Mouse (Mus musculus) hindbrain, embryonic 16.5 days (tissue): ENCODE results near the gene Socs3. TPM values are rescaled to one million over a fixed set of nuclear protein-coding genes. Genes with fewer than 3 reads are reported as not detected.

Source experiments
- ATAC-seq: fragments of 200-750 bp; cut with Nextera tagmentation; 2 replicates; pipeline ENCODE4 v1.8.0; 2017; ENCODE audit warnings: moderate TSS enrichment, moderate library complexity
- H3K27ac ChIP-seq: fragments of 300-500 bp; sonication (generic); 2 replicates; pipeline ENCODE4 v1.5.1; 2014; ENCODE audit warnings: low read depth, mild to moderate bottlenecking, control low read depth, low read length, moderate library complexity
- H3K27me3 ChIP-seq: fragments of 300-500 bp; sonication (generic); replicated peaks from 2 replicates; pipeline ENCODE4 v1.6.1; 2014; ENCODE audit warnings: low read length; ENCODE audit not compliant: control insufficient read depth, insufficient read depth
- H3K36me3 ChIP-seq: fragments of 300-500 bp; sonication (generic); 2 replicates; pipeline ENCODE4 v1.6.1; 2014; ENCODE audit warnings: mild to moderate bottlenecking, low read length, moderate library complexity, mixed read lengths; ENCODE audit not compliant: control insufficient read depth, insufficient read depth
- H3K4me1 ChIP-seq: fragments of 300-500 bp; sonication (generic); 2 replicates; pipeline ENCODE4 v1.6.1; 2014; ENCODE audit warnings: low read depth, low read length; ENCODE audit not compliant: control insufficient read depth, insufficient read depth
- H3K4me2 ChIP-seq: fragments of 300-500 bp; sonication (generic); 2 replicates; pipeline ENCODE4 v1.6.1; 2014; ENCODE audit warnings: mild to moderate bottlenecking, low read length, control low read depth, moderate library complexity
- H3K4me3 ChIP-seq: fragments of 300-500 bp; sonication (generic); 2 replicates; pipeline ENCODE4 v1.5.1; 2014; ENCODE audit warnings: mild to moderate bottlenecking, low read length, control low read depth, moderate library complexity
- H3K9ac ChIP-seq: fragments of 300-500 bp; sonication (generic); 2 replicates; pipeline ENCODE4 v1.6.1; 2014; ENCODE audit warnings: low read depth, mild to moderate bottlenecking, control low read depth, low read length, moderate library complexity
- H3K9me3 ChIP-seq: fragments of 300-500 bp; sonication (generic); 2 replicates; pipeline ENCODE4 v1.6.1; 2014; ENCODE audit warnings: mild to moderate bottlenecking, low read length, moderate library complexity; ENCODE audit not compliant: control insufficient read depth
- WGBS: fragments of 180-500 bp; shearing (Covaris S2); extraction: QIAGEN DNeasy Blood & Tissue Kit; methylation state at CpG from one replicate; pipeline ENCODE4 v1.1.7; 2014; 5-methylcytosine and 5-hydroxymethylcytosine counted together
- polyA plus RNA-seq: library from polyadenylated mRNA; unstranded; fragments of >200 nt; fragmentation: Nextera tagmentation; extraction: Ambion mirVana; gene quantifications from 2 replicates; pipeline ENCODE4 v1.2.1, GENCODE M21; 2015

Gene Socs3
- polyA plus RNA-seq, 1 experiment from 2014 or later, result 7.5 TPM

DNA sequence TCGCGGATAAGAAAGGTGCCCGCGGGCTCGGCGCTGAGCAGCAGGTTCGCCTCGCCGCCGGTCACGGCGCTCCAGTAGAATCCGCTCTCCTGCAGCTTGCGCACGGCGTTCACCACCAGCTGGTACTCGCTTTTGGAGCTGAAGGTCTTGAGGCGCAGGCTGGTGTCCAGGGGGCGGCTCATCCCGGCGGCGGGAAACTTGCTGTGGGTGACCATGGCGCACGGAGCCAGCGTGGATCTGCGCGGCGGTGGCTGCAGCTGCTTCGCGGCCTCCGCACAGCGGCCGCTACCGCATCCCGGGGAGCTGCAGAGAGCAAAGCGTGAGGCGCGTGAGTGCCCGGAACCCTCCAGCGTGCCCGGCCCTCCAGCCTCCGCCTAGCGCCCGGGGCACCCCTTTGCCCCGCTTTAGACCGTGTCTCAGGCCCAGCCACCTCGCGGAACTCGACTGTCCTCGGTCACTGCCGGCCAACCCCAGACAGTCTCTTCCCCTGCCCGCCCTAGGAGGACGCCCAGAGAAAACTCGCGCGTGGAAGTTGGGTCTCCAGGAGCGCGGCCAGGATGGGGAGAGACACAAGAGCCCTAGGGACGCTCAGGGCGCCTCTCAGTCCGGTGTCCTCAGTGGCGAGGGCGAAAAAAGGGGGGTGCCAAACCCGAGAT lies 1.7 kb downstream of the Socs3 start:
- H3K27me3 ChIP-seq, result peaks cover 7% of the 10 kb centered on the region; the same call in 1 of the 2 replicates
- peak overlapping the region; percentile 52 for H3K4me3 ChIP-seq
- peak overlapping the region; percentile 90 for H3K4me2 ChIP-seq
- WGBS, result under 1% methylated on average over 54 of the region's 64 CpGs
- peak overlapping the region; percentile 30; the same call in 1 of the 2 replicates for H3K27ac ChIP-seq
- ATAC-seq, result no peak
- H3K36me3 ChIP-seq, result no peaks in the 10 kb centered on the region
- H3K9me3 ChIP-seq, result no peaks in the 10 kb centered on the region
- peak overlapping the region; percentile 71 for H3K9ac ChIP-seq
- H3K4me1 ChIP-seq, result peaks cover 50% of the 10 kb centered on the region

DNA sequence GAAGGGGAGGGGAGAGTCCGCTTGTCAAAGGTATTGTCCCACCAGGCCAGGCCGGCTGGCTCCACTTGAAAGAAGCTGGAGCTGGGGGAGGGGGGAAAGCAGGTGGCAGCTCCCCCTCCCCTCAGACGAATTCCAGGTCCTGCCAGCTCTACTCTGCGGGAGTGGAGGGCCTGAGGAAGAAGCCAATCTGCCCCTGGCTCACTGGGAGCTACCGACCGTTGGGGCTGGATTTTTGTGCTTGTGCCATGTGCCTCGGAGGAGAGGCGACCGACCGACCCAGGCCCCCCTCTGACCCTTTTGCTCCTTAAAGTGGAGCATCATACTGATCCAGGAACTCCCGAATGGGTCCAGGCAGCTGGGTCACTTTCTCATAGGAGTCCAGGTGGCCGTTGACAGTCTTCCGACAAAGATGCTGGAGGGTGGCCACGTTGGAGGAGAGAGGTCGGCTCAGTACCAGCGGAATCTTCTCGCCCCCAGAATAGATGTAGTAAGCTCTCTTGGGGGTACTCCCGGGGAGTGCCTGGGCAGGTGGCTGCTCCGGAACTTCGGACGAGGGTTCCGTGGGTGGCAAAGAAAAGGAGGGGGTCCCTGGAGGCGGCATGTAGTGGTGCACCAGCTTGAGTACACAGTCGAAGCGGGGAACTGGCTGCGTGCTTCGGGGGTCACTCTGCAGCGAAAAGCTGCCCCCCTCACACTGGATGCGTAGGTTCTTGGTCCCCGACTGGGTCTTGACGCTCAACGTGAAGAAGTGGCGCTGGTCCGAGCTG lies 2.4 kb downstream of the Socs3 start:
- Histone ChIP-seq H3K9ac (peak overlapping the region; percentile 71), H3K36me3 (no peaks in the 10 kb centered on the region), H3K27ac (peak overlapping the region; percentile 30; the same call in 1 of the 2 replicates), H3K27me3 (0 out of 2 replicates have a peak, but pooled peaks cover 2% of the 10 kb centered on the region), H3K4me2 (peak overlapping the region; percentile 90), H3K4me3 (peak overlapping the region; percentile 52), H3K4me1 (peaks cover 57% of the 10 kb centered on the region), H3K9me3 (no peaks in the 10 kb centered on the region)
- no peak for ATAC-seq
- WGBS, result 5% methylated on average over 34 of the region's 34 CpGs

DNA sequence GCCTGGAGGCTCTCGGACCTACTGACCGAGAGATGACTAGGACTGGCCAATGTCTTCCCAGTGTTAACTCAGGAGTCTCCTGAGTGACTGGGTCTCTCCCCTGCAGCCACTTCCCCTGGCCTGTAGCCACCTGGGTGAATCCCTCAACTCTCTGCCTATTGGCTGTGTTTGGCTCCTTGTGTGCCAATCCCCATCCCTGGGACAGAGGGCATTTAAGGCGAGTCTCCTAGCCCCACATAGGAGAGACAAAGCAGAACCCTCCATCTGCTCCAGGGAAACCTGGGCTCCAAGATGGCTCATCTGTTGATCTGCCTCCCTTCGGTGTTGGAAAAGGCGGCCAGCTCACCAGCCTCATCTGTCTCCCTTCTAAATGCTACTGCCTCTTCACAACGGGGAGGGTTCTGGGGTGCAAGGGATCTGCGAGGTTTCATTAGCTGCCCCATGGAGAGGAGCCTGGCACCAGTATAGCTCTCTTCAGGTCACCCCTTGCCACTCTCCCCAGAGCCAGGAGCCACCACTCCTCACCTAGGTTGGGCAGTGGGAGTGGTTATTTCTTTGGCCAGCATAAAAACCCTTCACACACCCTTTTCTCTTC lies 3.2 kb downstream of the Socs3 start:
- no peaks in the 10 kb centered on the region for H3K9me3 ChIP-seq
- peak overlapping the region; percentile 90 for H3K4me2 ChIP-seq
- peaks cover 64% of the 10 kb centered on the region for H3K4me1 ChIP-seq
- H3K27ac ChIP-seq, result no peak overlapping the region; the same call in 1 of the 2 replicates
- H3K27me3 ChIP-seq, result 0 out of 2 replicates have a peak, but pooled peaks cover 2% of the 10 kb centered on the region
- H3K4me3 ChIP-seq, result peak overlapping the region; percentile 52
- no peak for ATAC-seq
- WGBS, result 40% methylated on average over 7 of the region's 7 CpGs
- H3K9ac ChIP-seq, result no peak overlapping the region; the same call in none of the 2 replicates
- H3K36me3 ChIP-seq, result no peaks in the 10 kb centered on the region

DNA sequence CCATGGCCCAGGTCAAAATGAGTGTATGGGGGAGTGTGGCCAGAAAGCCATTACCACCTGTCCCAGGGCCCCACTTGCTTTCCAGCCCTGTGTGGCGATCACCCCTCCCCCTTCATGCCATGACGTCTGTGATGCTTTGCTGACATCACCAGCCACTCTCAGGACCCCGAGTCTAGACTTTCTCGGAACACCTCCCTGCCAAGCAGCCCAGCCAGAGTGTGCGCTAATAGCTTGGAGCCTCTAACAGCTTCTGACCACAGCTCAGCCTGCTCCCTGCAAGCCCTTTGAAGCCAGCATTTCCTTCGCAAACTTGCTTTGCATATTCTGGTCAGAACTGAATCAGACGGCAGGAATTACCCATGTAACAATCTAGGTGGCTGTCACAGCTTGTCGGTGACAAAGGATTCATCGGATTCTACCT lies 4.3 kb downstream of the Socs3 start:
- Histone ChIP-seq H3K9me3 (no peaks in the 10 kb centered on the region), H3K9ac (peak overlapping the region; percentile 26; the same call in 1 of the 2 replicates), H3K27me3 (0 out of 2 replicates have a peak, but pooled peaks cover 2% of the 10 kb centered on the region), H3K4me3 (no peak overlapping the region), H3K27ac (no peak overlapping the region), H3K36me3 (no peaks in the 10 kb centered on the region), H3K4me1 (peaks cover 64% of the 10 kb centered on the region), H3K4me2 (peak overlapping the region; percentile 4; the same call in 1 of the 2 replicates)
- no peak for ATAC-seq
- 24% methylated on average over 9 of the region's 9 CpGs for WGBS

DNA sequence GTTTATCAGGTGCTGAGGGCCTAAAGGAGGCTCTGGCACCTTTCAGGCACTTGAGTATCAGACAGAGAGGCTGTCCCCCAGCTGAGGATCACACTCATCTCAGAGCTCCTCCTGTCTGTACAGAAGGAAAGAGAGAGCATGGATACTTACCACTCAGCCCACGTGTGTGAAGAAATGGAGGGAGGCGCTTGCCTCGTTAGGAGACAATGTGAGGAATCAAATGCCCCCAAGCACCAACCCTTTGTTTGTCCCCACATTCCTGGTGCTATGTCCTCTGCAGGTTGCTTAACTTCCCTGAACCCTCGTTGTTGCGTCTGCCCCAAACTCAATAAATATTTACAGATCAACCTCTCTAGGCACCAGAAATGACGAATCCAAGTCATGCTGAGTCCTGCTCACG lies 4.8 kb downstream of the Socs3 start:
- H3K9me3 ChIP-seq, result no peaks in the 10 kb centered on the region
- peaks cover 64% of the 10 kb centered on the region for H3K4me1 ChIP-seq
- WGBS, result 33% methylated on average over 7 of the region's 7 CpGs
- H3K9ac ChIP-seq, result no peak overlapping the region
- no peak overlapping the region for H3K4me3 ChIP-seq
- no peak overlapping the region for H3K4me2 ChIP-seq
- ATAC-seq, result no peak
- 0 out of 2 replicates have a peak, but pooled peaks cover 2% of the 10 kb centered on the region for H3K27me3 ChIP-seq
- no peaks in the 10 kb centered on the region for H3K36me3 ChIP-seq
- no peak overlapping the region for H3K27ac ChIP-seq

DNA sequence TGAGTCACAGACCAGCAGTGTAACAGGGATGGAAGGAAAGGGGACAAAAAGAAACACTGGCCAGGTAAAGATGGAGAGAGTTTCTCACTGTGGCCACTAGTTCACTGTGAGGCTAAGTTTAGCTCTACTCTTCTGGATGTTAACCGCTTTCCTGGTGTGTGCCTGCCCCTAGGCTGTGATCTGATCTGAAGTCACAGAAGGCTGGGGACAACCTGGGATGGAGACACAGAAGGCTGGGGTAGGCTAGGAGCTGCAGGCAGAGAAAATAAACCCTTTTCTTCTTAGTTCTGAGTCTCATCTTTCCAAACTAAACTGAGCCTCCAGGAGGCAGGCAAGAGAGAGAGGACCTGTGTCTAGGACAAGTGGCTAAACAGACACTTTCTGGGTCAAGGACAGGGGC lies 5.6 kb downstream of the Socs3 start:
- Histone ChIP-seq H3K4me3 (no peak overlapping the region), H3K4me2 (no peak overlapping the region; the same call in 1 of the 2 replicates), H3K27me3 (0 out of 2 replicates have a peak, but pooled peaks cover 2% of the 10 kb centered on the region), H3K9me3 (no peaks in the 10 kb centered on the region), H3K4me1 (peaks cover 60% of the 10 kb centered on the region), H3K27ac (peak overlapping the region; percentile 5; the same call in 1 of the 2 replicates), H3K9ac (no peak overlapping the region), H3K36me3 (no peaks in the 10 kb centered on the region)
- no peak for ATAC-seq
- WGBS, result 25% methylated on average over 1 of the region's 1 CpGs

DNA sequence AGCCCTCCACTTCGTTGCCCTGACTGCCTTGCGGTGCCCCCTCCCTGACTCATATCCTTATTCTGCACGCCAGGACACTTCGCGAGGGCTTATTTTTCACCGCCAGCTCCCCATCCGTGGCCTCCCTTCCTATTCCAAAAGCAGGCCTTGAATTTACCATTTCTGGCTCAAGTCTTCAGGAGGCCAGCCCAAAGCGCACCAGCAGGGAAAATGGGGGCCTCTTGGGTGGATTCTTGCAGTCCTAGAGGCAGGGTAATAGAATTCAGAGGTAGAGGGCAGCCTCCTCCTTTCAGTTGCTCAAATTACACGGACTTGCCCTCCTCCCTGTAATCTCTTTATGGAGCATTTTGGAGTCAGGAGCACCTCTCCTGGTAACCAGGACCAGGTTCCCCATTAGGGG lies 6.0 kb downstream of the Socs3 start:
- peak overlapping the region; percentile 85 for H3K4me2 ChIP-seq
- peak overlapping the region; percentile 55; the same call in 1 of the 2 replicates for H3K9ac ChIP-seq
- H3K27ac ChIP-seq, result peak overlapping the region; percentile 48; the same call in 1 of the 2 replicates
- ATAC-seq, result no peak
- peaks cover 60% of the 10 kb centered on the region for H3K4me1 ChIP-seq
- peak overlapping the region; percentile 43 for H3K4me3 ChIP-seq
- no peaks in the 10 kb centered on the region for H3K36me3 ChIP-seq
- H3K27me3 ChIP-seq, result 0 out of 2 replicates have a peak, but pooled peaks cover 2% of the 10 kb centered on the region
- 2% methylated on average over 9 of the region's 9 CpGs for WGBS
- H3K9me3 ChIP-seq, result no peaks in the 10 kb centered on the region

DNA sequence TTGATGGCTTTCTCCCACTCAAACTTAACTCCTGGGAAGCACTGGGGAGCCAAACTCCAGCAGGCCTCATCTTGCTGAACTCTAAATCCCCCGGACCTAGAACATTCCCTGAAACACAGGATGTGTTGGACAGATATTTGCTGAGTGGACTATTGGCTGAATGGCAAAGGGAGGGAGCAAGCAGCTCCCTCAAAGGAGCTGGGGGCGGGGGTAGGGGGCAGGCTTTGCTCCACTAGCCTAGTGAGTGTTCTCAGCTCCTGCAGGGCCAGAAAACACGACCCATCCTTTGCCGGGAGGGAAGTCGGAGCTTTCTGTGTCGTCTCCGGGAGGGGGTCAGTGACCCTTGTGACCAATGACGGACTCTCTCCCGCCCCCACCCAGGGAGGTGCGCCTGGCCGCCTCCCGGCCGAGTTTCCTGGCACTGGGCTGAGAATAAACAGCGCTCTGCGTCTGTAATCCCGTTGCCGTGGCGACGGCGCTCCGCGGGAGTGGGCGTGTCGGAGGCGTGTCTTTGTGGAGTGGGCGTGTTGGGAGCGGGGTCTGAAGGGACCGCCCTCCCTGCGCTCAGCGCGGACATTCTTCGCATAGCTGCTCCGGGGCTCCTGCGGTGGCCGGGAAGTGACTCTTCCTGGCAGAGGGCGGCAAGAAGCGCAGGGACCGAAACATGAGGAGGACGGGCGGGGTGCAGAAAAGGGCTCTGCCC lies 6.6 kb downstream of the Socs3 start:
- under 1% methylated on average over 40 of the region's 40 CpGs for WGBS

More for the DNA sequence above, 6.6 kb downstream of the Socs3 start:
- Histone ChIP-seq H3K9ac (peak overlapping the region; percentile 55), H3K4me1 (peaks cover 61% of the 10 kb centered on the region), H3K9me3 (no peaks in the 10 kb centered on the region), H3K4me3 (peak overlapping the region; percentile 43), H3K27ac (peak overlapping the region; percentile 67), H3K36me3 (no peaks in the 10 kb centered on the region), H3K27me3 (0 out of 2 replicates have a peak, but pooled peaks cover 2% of the 10 kb centered on the region), H3K4me2 (peak overlapping the region; percentile 85)
- ATAC-seq, result peak; percentile 94
